Mouse (Mus musculus): ENCODE measurements around the gene Ncmap.

- TF ChIP-seq POLR2A (IDR thresholded peaks at IDR 0.05; ENCODE audit: control insufficient read depth, low read depth, low read length) (no peak), CTCF (IDR thresholded peaks at IDR 0.05; ENCODE audit: control insufficient read depth, insufficient read depth, insufficient replicate concordance, low read depth, low read length) (no peak)
Observed at GRCm38 (mm10) chr4:135335327-135336022, 62.6 kb downstream of the Ncmap start.
